Mouse (Mus musculus): ENCODE measurements around the gene Fbxw7.

Gene Fbxw7

GRCm38 (mm10) chr3:84951698-84952097, 136.6 kb downstream of the Fbxw7 start:
- no peak for DNase-seq (ENCODE audit: low spot score in 2 of 2)

- DNase-seq (ENCODE audit: low spot score in 2 of 2) = no peak
Observed at GRCm38 (mm10) chr3:84952135-84952534, 137.1 kb downstream of the Fbxw7 start.

DNA sequence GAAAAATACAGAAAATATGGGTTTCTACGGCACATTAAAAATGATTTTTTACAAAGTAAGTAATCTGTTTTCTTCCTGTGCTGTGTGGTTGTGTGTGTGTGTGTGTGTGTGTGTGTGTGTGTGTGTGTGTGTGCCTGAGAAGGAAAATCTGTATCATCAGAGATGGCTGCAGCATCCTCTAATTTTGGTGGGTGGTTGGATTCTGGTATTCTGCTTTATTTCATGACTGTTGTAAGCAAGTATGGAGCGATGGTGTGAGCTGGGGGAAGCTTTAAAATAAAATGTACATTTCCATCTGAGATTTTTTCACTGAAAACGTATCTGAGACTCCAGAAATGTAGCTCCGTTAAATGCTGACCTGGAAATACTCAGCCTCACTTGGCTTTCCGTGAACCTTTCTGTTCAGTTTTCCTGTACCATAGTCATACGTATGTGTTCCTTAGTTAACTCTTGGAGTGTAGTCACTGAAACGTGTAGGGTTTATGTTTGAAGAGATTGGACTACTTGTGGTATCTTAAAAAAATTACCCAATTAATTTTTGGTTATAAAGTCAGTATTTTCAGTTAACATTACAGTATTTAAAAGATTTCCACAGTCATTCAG, 137.6 kb downstream of the Fbxw7 start:
- DNase-seq (ENCODE audit: low spot score in 2 of 2) = no peak

DNA sequence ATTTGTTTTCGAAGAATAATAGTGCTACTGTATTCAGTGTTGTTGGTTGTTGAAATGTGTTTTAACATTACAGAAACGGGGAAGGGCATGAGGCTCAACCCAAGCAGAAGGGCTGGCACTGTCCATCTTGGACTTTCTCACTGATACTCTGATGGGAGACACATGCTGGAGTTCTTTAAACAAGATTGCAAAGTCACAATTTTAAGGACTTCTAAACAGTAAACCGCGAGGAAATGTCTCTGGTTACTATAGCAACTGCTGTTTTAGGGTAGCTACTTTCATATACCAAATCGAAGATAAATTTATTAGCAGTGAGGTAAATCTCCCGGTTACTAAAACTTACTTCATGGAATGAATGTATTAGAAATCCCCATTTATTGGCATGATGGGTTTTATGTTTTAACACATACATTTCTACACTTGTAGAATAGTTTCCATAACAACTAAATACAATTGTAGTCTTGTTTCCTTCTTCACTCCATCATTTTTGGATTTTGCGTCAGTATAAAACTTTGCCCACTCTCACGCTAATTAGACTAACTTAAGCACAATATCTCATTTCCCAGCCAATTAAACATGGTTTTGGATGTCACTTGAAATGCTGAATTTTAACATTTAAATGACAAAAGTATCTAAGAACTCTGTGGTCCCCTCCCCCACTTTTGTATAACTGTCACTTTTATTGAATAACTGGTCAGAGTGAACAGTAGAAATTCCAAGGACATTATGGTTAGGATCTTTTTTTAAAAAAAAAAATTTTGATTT, 140.1 kb downstream of the Fbxw7 start:
- no peak for DNase-seq (ENCODE audit: low spot score in 2 of 2)

DNA sequence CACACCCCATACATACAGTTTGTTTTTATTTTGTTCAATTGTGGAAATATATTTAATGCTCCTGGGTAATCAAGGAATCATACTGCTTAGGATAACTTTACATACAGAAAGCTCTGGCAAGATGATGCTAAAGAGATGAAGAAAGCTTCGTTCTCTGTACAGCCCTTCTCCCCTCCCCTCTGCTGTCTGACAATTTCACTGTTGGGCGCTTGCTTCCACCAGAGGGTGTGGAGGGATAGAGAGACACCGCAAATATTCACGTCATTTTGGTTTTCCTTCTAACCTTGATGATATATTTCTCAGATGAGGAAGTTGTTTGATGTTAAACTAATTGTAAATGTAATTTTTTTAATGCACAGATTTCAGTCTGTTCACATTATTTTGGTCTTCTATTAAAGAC, 140.8 kb downstream of the Fbxw7 start:
- DNase-seq (ENCODE audit: low spot score in 2 of 2) = no peak

DNA sequence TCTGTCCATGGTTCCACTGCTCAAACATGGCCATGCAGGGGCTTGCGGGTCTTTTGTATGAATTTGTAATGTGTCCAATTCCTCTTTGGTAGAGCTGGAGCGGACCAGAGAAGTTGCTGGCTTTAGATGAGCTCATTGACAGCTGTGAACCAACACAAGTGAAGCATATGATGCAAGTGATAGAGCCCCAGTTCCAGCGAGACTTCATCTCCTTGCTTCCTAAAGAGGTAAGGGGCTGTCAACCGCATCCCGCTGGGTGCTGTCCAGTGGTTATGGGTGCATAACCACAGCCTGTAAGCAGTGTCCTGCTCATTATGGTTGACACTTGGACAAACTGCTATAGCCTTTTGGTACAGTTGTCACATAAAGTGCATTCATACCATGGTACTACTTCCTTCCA, 150.1 kb downstream of the Fbxw7 start:
- no peak for DNase-seq (ENCODE audit: low spot score in 2 of 2)

DNA sequence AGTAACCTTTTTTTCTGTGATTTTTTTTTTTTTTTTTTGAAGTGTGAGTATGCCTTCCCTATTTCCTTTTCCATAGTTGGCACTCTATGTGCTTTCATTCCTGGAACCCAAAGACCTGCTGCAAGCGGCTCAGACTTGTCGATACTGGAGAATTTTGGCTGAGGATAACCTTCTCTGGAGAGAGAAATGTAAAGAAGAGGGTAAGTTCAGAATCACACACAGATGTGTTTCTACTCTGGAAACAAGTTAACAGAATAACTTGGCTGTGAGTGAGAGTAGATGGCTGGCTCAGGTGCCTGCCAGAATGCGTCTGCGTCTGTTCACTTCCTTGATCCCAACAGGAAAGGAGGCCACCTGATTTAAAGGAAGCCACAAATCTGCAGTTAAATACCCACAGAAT, 152.3 kb downstream of the Fbxw7 start:
- no peak for DNase-seq (ENCODE audit: low spot score in 2 of 2)

GRCm38 (mm10) chr3:84971561-84971960, 156.5 kb downstream of the Fbxw7 start:
- DNase-seq (ENCODE audit: low spot score in 2 of 2) = no peak

GRCm38 (mm10) chr3:84972881-84973280, 157.8 kb downstream of the Fbxw7 start:
- DNase-seq (ENCODE audit: low spot score in 2 of 2) = no peak

- DNase-seq (ENCODE audit: low spot score in 2 of 2) = no peak
Observed at GRCm38 (mm10) chr3:84974193-84974592, 159.1 kb downstream of the Fbxw7 start.

DNA sequence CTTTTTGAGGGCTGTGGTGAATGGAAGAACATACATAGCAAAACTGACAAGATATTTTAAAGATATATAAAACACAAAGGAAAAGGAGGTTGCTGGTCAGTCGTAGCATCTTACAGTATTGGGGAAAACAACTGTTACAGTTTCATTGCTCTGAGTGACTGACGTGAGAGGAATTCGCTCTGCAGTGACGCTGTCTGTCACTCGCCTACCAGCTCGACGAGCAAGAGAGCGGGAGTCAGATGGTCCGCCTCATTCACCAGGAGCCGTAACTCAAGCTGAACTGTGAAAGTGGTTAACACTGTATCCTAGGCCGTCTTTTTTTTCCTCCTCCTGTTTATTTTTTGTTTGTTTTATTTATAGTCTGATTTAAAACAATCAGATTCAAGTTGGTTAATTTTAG, 163.6 kb downstream of the Fbxw7 start:
- no peak for DNase-seq (ENCODE audit: low spot score in 2 of 2)

DNA sequence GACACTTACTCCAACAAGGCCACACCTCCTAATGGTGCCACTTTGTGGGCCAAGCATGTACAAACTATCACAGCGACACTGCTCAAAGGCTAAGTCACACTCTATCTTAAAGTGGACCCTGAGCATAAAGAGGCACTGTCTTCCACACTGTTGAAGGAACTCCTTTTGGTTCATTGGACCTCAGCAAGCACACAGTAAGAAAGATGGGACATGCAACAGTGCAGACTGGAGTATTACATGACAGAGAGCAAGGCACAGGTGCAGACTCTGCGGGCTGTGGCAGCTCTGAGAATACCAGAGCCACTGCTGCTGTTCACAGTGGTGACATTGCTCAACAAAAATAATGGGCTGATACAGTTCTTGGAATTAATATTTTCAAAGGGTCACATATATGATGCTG, 165.1 kb downstream of the Fbxw7 start:
- no peak for DNase-seq (ENCODE audit: low spot score in 2 of 2)

DNA sequence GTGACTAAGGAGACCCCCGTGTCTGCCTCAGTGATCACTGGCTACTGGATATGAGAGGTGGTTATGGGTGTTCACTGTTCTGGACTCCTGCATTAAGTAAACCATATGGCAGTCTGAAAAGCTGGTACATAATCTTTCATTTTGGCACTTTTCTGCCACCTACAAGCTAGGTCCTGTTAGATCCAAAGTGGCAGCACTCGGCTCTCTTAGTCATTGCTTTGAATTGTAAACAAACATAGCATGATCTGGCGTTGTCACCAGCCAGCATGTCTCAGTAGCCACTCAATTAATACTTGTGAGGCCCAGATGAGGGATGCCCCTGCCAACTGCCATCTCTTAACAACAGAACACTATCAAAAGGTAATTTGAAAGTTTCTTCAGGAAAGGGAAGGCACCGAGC, 167.6 kb downstream of the Fbxw7 start:
- no peak for DNase-seq (ENCODE audit: low spot score in 2 of 2)

DNA sequence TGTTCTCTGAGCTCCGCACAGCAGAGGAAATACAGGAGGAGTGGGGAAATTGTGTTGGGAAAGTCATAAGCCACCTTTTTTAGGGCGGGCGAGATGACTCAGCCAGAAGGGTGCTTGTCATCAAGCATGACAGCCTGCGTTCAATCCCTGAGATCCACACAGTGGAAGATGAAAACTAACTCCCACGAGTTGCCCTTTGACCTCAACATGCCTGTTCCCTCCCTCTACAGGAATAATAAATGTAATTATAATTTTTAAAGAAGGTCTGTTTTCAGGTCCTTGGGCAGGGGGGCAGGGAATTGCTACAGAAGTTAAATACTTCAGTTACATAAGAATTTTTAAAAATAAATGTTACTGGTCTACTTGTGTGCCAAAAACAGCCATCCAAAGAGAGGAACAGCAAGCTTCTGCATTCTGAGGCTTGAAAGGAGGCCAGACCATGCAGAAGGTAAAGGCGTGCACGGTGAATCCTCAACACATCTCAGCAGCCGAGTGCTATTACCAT, 170.1 kb downstream of the Fbxw7 start:
- DNase-seq (ENCODE audit: low spot score in 2 of 2) = no peak

DNA sequence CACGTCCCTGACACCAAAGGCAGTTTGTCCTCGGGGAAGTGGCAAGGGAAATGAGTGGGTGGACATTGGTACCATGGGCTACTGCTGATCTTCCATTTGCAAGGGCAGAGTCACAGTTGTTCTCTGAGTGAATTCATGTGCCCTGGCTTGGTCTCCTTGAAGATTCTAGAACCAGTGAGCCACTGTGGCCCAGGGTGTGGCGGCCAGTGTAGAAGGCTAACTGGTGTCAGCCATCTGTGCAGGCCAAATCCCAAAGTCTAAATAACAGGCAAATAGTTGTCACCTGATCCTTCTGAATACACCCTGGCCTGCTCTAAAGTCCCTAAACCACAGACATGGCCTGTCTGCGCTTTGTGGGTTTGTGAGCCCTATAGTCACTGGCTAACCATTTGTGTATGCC, 173.8 kb downstream of the Fbxw7 start:
- DNase-seq (ENCODE audit: low spot score in 2 of 2) = no peak

DNA sequence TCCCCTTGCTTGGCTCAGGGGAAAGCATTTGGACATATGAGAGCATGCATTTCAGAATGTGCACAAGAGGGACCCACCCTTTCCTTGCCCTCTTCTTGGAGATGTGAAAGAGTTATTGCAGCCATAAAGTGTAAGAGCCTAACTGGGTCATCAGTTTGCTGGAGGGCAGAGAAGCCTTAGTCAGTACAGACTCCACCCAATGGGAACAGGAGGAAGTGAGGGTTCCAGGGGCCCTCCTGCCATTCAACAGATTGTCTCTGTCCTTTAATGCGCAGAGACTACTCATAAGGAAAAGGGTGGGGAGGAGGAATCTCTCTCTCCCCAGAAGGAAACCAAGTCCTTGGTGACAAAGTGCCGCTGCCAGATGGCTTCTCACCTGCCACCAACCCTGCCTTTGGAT, 190.2 kb downstream of the Fbxw7 start:
- DNase-seq (ENCODE audit: low spot score in 2 of 2) = no peak

DNA sequence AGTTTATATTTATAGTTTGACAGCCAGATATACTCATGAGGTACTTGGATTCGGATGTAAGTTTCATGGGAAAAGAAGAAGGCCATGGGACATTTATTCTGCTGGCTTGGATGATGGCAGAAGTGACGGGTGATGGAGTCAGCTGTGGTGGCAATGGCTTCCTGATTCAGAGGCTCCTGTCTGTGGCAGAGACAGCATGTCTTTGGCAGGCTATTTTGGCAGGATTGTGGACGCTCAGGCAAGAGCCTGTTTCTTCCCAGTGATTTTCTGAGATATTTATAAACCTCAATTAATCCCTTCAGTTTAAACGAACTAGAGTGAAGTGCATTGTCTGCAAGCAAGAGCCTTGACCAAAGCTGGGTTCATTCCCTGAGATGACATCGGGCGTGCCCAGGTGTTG, 197.8 kb downstream of the Fbxw7 start:
- DNase-seq (ENCODE audit: low spot score in 2 of 2) = no peak

- no peak for DNase-seq (ENCODE audit: low spot score in 2 of 2)
Observed at GRCm38 (mm10) chr3:85015667-85016066, 200.6 kb downstream of the Fbxw7 start.

DNA sequence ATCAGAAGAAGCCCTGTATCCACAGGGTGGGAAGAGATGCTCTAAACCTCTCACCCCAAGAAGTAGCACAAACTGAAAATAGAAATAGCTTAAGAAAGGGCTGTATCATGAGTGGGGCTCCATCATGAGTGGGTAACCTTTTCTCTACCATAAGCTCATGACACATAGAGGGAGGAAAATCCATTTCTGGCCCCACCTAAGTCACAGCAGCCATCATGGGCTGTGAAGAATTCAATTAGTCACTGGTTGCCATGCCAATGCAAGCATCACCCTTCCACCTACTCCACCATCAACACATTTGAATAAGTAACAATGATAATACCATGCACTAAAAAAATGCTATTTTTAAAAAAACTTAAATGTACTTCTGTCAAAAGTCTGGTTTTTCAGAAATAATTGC, 205.1 kb downstream of the Fbxw7 start:
- DNase-seq (ENCODE audit: low spot score in 2 of 2) = no peak

GRCm38 (mm10) chr3:85021816-85022215, 206.7 kb downstream of the Fbxw7 start:
- DNase-seq (ENCODE audit: low spot score in 2 of 2) = no peak

DNA sequence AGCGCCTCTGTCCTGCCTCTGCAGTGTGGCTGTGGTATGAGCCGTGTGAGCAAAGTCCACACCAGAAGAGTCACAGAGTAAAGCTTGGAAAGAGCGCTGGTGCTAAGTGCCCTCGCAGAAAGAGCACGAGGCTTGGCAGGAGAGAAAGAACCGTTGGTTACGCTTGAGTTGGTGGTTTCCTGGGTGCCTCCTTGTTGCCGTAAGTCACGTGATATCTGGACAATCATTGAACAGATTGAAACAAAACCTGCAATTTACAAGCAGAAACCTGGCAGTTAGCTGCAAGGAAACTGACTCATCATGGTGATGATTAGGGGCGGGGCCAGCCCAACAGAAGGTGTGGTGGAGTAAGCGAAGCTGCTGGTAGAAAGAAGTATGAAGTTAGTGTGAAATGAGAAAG, 207.7 kb downstream of the Fbxw7 start:
- no peak for DNase-seq (ENCODE audit: low spot score in 2 of 2)

DNA sequence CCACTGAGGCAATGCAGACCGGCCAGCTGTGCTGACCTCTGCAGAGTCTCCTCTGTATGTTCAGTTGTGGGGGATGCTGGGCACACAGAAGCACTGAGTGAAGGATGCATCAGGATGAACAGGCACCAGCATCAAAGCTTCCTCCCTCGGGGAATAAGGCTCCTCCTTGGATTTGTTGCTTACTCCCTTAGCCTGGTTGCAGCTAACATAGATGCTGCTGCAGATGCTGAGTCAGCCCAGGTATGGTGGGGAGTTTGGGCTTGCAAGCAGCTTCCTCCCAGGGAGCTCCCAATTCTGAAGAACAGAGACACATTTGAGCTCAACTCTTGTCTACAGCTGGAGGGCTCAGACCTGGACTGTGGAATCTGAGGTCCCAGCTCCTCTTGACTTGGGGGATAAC, 209.2 kb downstream of the Fbxw7 start:
- DNase-seq (ENCODE audit: low spot score in 2 of 2) = no peak

All from spleen, postnatal 36 days (tissue).